Mouse (Mus musculus): Measurements from ENCODE around the gene Sycp2. TPM values are rescaled to one million over a fixed set of nuclear protein-coding genes. Genes with fewer than 3 reads are reported as not detected.

Sycp2 gene
- polyA plus RNA-seq, 1 experiment from 2014 or later: 0.02 TPM

GRCm38 (mm10) chr2:178420576-178420975, 13.1 kb upstream of the Sycp2 start:
- ATAC-seq (ENCODE audit: low FRiP score, low TSS enrichment) (no peak), DNase-seq (ENCODE audit: low spot score) (peak; percentile 12)
- Histone ChIP-seq H3K27me3 (ENCODE audit: control insufficient read depth, insufficient read depth, low read length) (no peaks in the 10 kb centered on the region), H3K36me3 (ENCODE audit: control insufficient read depth, insufficient read depth, low read length) (no peaks in the 10 kb centered on the region), H3K4me3 (ENCODE audit: low read depth, low read length) (no peak overlapping the region), H3K9ac (ENCODE audit: low read length) (no peak overlapping the region), H3K27ac (replicated peaks) (no peak overlapping the region), H3K4me1 (replicated peaks; ENCODE audit: control insufficient read depth, insufficient read depth) (no peaks in the 10 kb centered on the region), H3K9me3 (ENCODE audit: control insufficient read depth, low read length) (no peaks in the 10 kb centered on the region), H3K4me2 (replicated peaks; ENCODE audit: low read depth) (no peak overlapping the region)
- TF ChIP-seq CTCF (IDR thresholded peaks at IDR 0.05; ENCODE audit: low read depth) (no peak), EP300 (optimal IDR thresholded peaks at IDR 0.05) (no peak)
- 86% methylated on average over 9 of the region's 9 CpGs for WGBS

DNA sequence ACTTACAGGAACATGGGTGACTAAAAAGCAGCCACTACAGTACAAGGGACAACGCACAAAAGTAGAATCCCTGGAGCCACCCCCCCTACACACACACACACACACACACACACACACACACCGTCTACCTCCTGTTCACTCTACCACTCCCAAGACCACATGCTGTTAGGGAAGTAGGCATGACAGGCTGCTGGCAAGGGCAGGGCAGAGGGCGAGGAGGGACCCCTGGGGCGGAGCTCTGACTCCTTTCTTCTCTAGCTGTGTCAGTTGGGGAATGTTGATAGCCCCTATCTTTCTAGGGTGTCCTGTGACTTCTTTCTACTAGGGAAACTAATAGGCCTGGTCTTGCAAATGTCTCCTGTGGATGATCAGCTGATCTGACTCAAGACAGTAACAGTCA, 9.5 kb upstream of the Sycp2 start:
- TF ChIP-seq CTCF (IDR thresholded peaks at IDR 0.05; ENCODE audit: low read depth): no peak
- TF ChIP-seq EP300 (optimal IDR thresholded peaks at IDR 0.05): no peak
- Histone ChIP-seq H3K4me1 (replicated peaks; ENCODE audit: control insufficient read depth, insufficient read depth) (peaks cover 7% of the 10 kb centered on the region; the same call in 1 of the 2 replicates), H3K27ac (replicated peaks) (no peak overlapping the region), H3K36me3 (ENCODE audit: control insufficient read depth, insufficient read depth, low read length) (no peaks in the 10 kb centered on the region), H3K9ac (ENCODE audit: low read length) (no peak overlapping the region), H3K4me3 (ENCODE audit: low read depth, low read length) (no peak overlapping the region), H3K4me2 (replicated peaks; ENCODE audit: low read depth) (no peak overlapping the region), H3K9me3 (ENCODE audit: control insufficient read depth, low read length) (no peaks in the 10 kb centered on the region), H3K27me3 (ENCODE audit: control insufficient read depth, insufficient read depth, low read length) (no peaks in the 10 kb centered on the region)
- no peak for ATAC-seq (ENCODE audit: low FRiP score, low TSS enrichment)
- WGBS: 76% methylated on average over 4 of the region's 4 CpGs
- peak; percentile 11 for DNase-seq (ENCODE audit: low spot score)

GRCm38 (mm10) chr2:178416427-178416826, 8.9 kb upstream of the Sycp2 start:
- Histone ChIP-seq H3K4me2 (replicated peaks; ENCODE audit: low read depth) (no peak overlapping the region), H3K27me3 (ENCODE audit: control insufficient read depth, insufficient read depth, low read length) (no peaks in the 10 kb centered on the region), H3K4me3 (ENCODE audit: low read depth, low read length) (no peak overlapping the region), H3K9me3 (ENCODE audit: control insufficient read depth, low read length) (no peaks in the 10 kb centered on the region), H3K36me3 (ENCODE audit: control insufficient read depth, insufficient read depth, low read length) (no peaks in the 10 kb centered on the region), H3K9ac (ENCODE audit: low read length) (no peak overlapping the region), H3K4me1 (replicated peaks; ENCODE audit: control insufficient read depth, insufficient read depth) (peaks cover 7% of the 10 kb centered on the region; the same call in 1 of the 2 replicates), H3K27ac (replicated peaks) (no peak overlapping the region)
- 66% methylated on average over 13 of the region's 13 CpGs for WGBS
- DNase-seq (ENCODE audit: low spot score) (peak; percentile 11), ATAC-seq (ENCODE audit: low FRiP score, low TSS enrichment) (no peak)
- TF ChIP-seq CTCF (IDR thresholded peaks at IDR 0.05; ENCODE audit: low read depth): no peak
- no peak for TF ChIP-seq EP300 (optimal IDR thresholded peaks at IDR 0.05)

DNA sequence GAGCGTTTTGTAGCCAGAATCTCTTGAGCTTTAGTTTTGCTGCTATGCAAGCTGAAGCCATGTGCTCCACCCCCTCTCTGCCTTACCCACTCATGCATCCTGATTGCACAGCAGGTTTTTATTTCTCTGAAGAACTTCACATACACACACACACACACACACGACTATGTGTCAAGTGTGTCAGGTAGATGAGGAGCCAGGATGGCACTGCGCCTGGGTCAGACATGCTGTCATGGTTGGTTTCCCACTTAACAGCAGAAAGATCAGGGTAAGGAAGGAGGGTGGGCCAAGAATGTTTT, 7.6 kb upstream of the Sycp2 start:
- TF ChIP-seq CTCF (IDR thresholded peaks at IDR 0.05; ENCODE audit: low read depth) (no peak), EP300 (optimal IDR thresholded peaks at IDR 0.05) (no peak)
- H3K36me3 ChIP-seq (ENCODE audit: control insufficient read depth, insufficient read depth, low read length): no peaks in the 10 kb centered on the region
- H3K4me1 ChIP-seq (replicated peaks; ENCODE audit: control insufficient read depth, insufficient read depth): peaks cover 7% of the 10 kb centered on the region; the same call in 1 of the 2 replicates
- H3K27me3 ChIP-seq (ENCODE audit: control insufficient read depth, insufficient read depth, low read length): no peaks in the 10 kb centered on the region
- H3K27ac ChIP-seq (replicated peaks): no peak overlapping the region
- H3K4me2 ChIP-seq (replicated peaks; ENCODE audit: low read depth): peak overlapping the region; percentile 95
- H3K9me3 ChIP-seq (ENCODE audit: control insufficient read depth, low read length): no peaks in the 10 kb centered on the region
- 32% methylated on average over 3 of the region's 3 CpGs for WGBS
- no peak for DNase-seq (ENCODE audit: low spot score)
- H3K9ac ChIP-seq (ENCODE audit: low read length): no peak overlapping the region
- no peak for ATAC-seq (ENCODE audit: low FRiP score, low TSS enrichment)
- peak overlapping the region; percentile 59; the same call in 1 of the 2 replicates for H3K4me3 ChIP-seq (ENCODE audit: low read depth, low read length)

DNA sequence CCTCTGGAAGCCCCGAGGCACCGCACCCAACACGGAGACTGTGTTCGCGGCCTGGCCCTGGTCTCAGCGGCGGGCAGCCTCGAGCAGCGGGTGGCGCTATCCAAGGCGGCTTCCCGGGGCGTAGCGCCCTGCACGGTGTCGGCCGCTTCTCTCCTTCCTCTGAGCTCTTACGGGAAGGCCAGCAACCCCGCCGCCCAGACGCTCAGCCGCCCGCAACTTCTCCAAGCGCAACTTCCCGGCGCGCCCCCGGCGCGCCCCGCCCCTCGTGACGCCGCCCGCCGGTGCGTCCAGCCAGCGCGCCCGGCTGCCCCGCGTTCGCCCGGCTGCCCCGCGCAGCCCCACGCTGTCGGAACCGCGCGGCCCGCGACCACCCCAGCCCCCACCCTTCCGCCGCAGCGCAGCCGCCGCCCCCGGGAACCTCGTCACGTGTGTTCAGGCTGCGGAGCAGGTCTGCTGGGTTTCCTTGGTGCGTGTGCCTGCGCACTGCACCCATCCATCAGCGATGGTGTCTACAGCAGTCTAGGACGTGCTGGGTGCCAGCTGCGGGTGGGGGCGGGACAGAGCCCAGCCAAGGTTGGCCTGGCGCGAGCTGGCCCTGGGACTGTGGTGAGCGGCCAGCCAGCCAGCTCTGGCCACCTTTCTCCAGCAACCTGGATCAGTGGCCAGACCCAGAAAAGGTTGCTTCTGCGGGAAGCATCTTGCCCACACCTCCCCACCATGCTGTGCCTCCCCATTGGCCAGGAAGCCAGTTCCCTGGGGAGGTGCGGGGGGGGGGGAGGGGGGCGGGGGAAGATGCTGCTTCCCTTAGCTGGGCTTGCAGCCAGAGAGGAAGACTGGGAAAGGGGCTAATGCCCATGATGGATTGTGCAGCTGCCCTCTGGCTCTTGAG, 7.0 kb upstream of the Sycp2 start, which contains the start of the genes Ppp1r3d and Fam217b:
Gene Ppp1r3d, minus strand, starts transcription at position 212 of the 889 bp plus-strand sequence.
Gene Fam217b, plus strand, starts transcription at position 264 of the 889 bp plus-strand sequence.
- peak within 1 kb of the TSS; percentile 65 for H3K27ac ChIP-seq (replicated peaks)
- WGBS: under 1% methylated on average over 58 of the region's 74 CpGs

More for the DNA sequence above, 7.0 kb upstream of the Sycp2 start, which contains the start of the genes Ppp1r3d and Fam217b:
- H3K4me3 ChIP-seq (ENCODE audit: low read depth, low read length): peak within 1 kb of the TSS; percentile 59
- peak; percentile 47 for TF ChIP-seq CTCF (IDR thresholded peaks at IDR 0.05; ENCODE audit: low read depth)
- no peak for TF ChIP-seq EP300 (optimal IDR thresholded peaks at IDR 0.05)
- H3K9me3 ChIP-seq (ENCODE audit: control insufficient read depth, low read length): no peaks in the 10 kb centered on the region
- H3K4me2 ChIP-seq (replicated peaks; ENCODE audit: low read depth): peak within 1 kb of the TSS; percentile 95
- H3K27me3 ChIP-seq (ENCODE audit: control insufficient read depth, insufficient read depth, low read length): no peaks in the 10 kb centered on the region
- no peaks in the 10 kb centered on the region for H3K36me3 ChIP-seq (ENCODE audit: control insufficient read depth, insufficient read depth, low read length)
- ATAC-seq (ENCODE audit: low FRiP score, low TSS enrichment) (peak; percentile 75), DNase-seq (ENCODE audit: low spot score) (peak; percentile 66)
- peaks cover 7% of the 10 kb centered on the region; the same call in 1 of the 2 replicates for H3K4me1 ChIP-seq (replicated peaks; ENCODE audit: control insufficient read depth, insufficient read depth)
- H3K9ac ChIP-seq (ENCODE audit: low read length): peak within 1 kb of the TSS; percentile 64

All from stomach, postnatal 0 days (tissue).